Mouse (Mus musculus) intestine, embryonic 16.5 days (tissue): ENCODE measurements at regions not wholly inside any gene's neighbourhood (a gene's known extent, or its start where the extent isn't known, plus 50 kb on each side); places are given as distances from the start of the nearest gene placed in this dataset.

Experiments used
- ATAC-seq: fragments of 200-750 bp; cut with Nextera tagmentation; 2 replicates; pipeline ENCODE4 v1.8.0; 2017; ENCODE audit warnings: moderate TSS enrichment, moderate library complexity
- H3K27ac ChIP-seq: fragments of 300-500 bp; sonication (generic); 2 replicates; pipeline ENCODE4 v1.5.1; 2014; ENCODE audit warnings: mild to moderate bottlenecking, low read length
- H3K27me3 ChIP-seq: fragments of 300-500 bp; sonication (generic); replicated peaks from 2 replicates; pipeline ENCODE4 v1.6.1; 2014; ENCODE audit warnings: low read length, control low read depth, mixed read lengths; ENCODE audit not compliant: control insufficient read depth, insufficient read depth
- H3K36me3 ChIP-seq: fragments of 300-500 bp; sonication (generic); 2 replicates; pipeline ENCODE4 v1.6.1; 2014; ENCODE audit warnings: low read length, control low read depth; ENCODE audit not compliant: control insufficient read depth, insufficient read depth
- H3K4me1 ChIP-seq: fragments of 300-500 bp; sonication (generic); 2 replicates; pipeline ENCODE4 v1.6.1; 2014; ENCODE audit warnings: low read length, control low read depth, mixed read lengths; ENCODE audit not compliant: control insufficient read depth, insufficient read depth
- H3K4me2 ChIP-seq: fragments of 300-500 bp; sonication (generic); 2 replicates; pipeline ENCODE4 v1.6.1; 2014; ENCODE audit warnings: low read depth, low read length, control low read depth
- H3K4me3 ChIP-seq: fragments of 300-500 bp; sonication (generic); 2 replicates; pipeline ENCODE4 v1.5.1; 2014; ENCODE audit warnings: mild to moderate bottlenecking, low read length
- H3K9ac ChIP-seq: fragments of 300-500 bp; sonication (generic); 2 replicates; pipeline ENCODE4 v1.6.1; 2014; ENCODE audit warnings: low read depth, low read length
- H3K9me3 ChIP-seq: fragments of 300-500 bp; sonication (generic); 2 replicates; pipeline ENCODE4 v1.6.1; 2016; ENCODE audit warnings: low read length, control low read depth; ENCODE audit not compliant: control insufficient read depth
- WGBS: fragments of 180-500 bp; shearing (Covaris S2); extraction: QIAGEN DNeasy Blood & Tissue Kit; methylation state at CpG from one replicate; pipeline ENCODE4 v1.1.7; 2014; 5-methylcytosine and 5-hydroxymethylcytosine counted together

DNA sequence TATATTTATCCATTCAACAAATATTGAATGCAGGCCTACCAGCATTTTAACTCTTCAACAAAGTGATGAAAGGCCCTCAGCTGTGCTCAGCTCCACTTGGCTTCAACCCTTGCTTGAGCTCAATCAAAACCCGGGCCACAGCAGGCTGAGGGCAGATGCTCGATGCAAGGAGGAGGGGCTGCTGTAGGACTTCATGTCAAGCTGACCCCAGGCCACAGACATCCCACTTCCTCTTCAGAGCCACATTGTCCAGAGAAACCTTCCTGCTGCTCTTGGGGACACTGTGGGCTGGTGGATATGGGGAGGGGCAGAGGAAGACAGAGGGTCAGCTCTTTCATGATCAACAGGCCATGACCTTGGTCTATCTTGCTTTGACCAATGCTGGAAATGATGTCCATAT, 299.7 kb downstream of the Bcl11a start:
- no peak overlapping the region for H3K4me2 ChIP-seq
- no peaks in the 10 kb centered on the region for H3K27me3 ChIP-seq
- WGBS, result 54% methylated on average over 2 of the region's 2 CpGs
- no peak overlapping the region for H3K27ac ChIP-seq
- H3K4me1 ChIP-seq, result peaks cover 5% of the 10 kb centered on the region; the same call in 1 of the 2 replicates
- ATAC-seq, result no peak
- H3K9ac ChIP-seq, result no peak overlapping the region
- no peaks in the 10 kb centered on the region for H3K36me3 ChIP-seq
- no peaks in the 10 kb centered on the region for H3K9me3 ChIP-seq
- no peak overlapping the region for H3K4me3 ChIP-seq

GRCm38 (mm10) chr11:24390578-24390977, 312.7 kb downstream of the Bcl11a start:
- Histone ChIP-seq H3K9ac (no peak overlapping the region), H3K36me3 (no peaks in the 10 kb centered on the region), H3K27me3 (no peaks in the 10 kb centered on the region), H3K9me3 (no peaks in the 10 kb centered on the region), H3K4me2 (no peak overlapping the region), H3K4me1 (no peaks in the 10 kb centered on the region), H3K4me3 (no peak overlapping the region), H3K27ac (no peak overlapping the region)
- ATAC-seq, result no peak
- 73% methylated on average over 5 of the region's 5 CpGs for WGBS

DNA sequence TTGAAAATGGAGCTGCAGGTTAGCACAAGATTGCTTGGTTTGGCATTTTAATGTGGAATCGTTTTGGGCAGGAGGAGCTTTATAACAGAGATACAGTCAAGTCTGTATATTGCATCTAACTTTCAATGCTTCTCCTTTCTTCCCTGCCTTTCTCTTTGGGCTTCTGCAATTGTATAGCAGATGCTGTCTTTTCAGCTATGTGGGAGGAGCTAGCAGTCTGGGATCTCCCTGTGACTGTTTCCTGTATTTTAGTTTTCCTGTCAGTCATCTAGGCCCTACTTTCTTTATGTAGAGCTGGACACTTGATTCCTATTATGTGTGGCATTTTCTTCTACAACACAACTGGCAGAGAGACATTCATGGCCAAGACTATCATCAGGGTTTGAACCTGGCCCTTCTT, 313.5 kb downstream of the Bcl11a start:
- no peak overlapping the region for H3K27ac ChIP-seq
- H3K36me3 ChIP-seq, result no peaks in the 10 kb centered on the region
- no peak overlapping the region for H3K9ac ChIP-seq
- no peaks in the 10 kb centered on the region for H3K27me3 ChIP-seq
- ATAC-seq, result no peak
- H3K9me3 ChIP-seq, result no peaks in the 10 kb centered on the region
- no peak overlapping the region for H3K4me2 ChIP-seq
- H3K4me1 ChIP-seq, result no peaks in the 10 kb centered on the region
- WGBS, result 75% methylated on average over 1 of the region's 1 CpGs
- H3K4me3 ChIP-seq, result no peak overlapping the region

GRCm38 (mm10) chr11:24395478-24395877, 317.6 kb downstream of the Bcl11a start:
- no peaks in the 10 kb centered on the region for H3K36me3 ChIP-seq
- H3K4me3 ChIP-seq, result no peak overlapping the region
- no peak for ATAC-seq
- no peak overlapping the region for H3K27ac ChIP-seq
- no peaks in the 10 kb centered on the region for H3K27me3 ChIP-seq
- no peaks in the 10 kb centered on the region for H3K4me1 ChIP-seq
- H3K4me2 ChIP-seq, result no peak overlapping the region
- 81% methylated on average over 2 of the region's 2 CpGs for WGBS
- no peak overlapping the region for H3K9ac ChIP-seq
- H3K9me3 ChIP-seq, result no peaks in the 10 kb centered on the region

GRCm38 (mm10) chr11:24396911-24397310, 319.1 kb downstream of the Bcl11a start:
- Histone ChIP-seq H3K9ac (no peak overlapping the region), H3K4me3 (no peak overlapping the region), H3K27ac (no peak overlapping the region), H3K36me3 (no peaks in the 10 kb centered on the region), H3K9me3 (no peaks in the 10 kb centered on the region), H3K27me3 (no peaks in the 10 kb centered on the region), H3K4me1 (no peaks in the 10 kb centered on the region), H3K4me2 (no peak overlapping the region)
- ATAC-seq, result no peak
- 87% methylated on average over 5 of the region's 5 CpGs for WGBS

GRCm38 (mm10) chr11:24397710-24398109, 319.9 kb downstream of the Bcl11a start:
- 73% methylated on average over 1 of the region's 1 CpGs for WGBS
- Histone ChIP-seq H3K4me2 (no peak overlapping the region), H3K4me1 (no peaks in the 10 kb centered on the region), H3K27ac (no peak overlapping the region), H3K9me3 (no peaks in the 10 kb centered on the region), H3K27me3 (no peaks in the 10 kb centered on the region), H3K9ac (no peak overlapping the region), H3K4me3 (no peak overlapping the region), H3K36me3 (no peaks in the 10 kb centered on the region)
- peak; percentile 76 for ATAC-seq

- no peak for ATAC-seq
- Histone ChIP-seq H3K4me1 (no peaks in the 10 kb centered on the region), H3K9me3 (no peaks in the 10 kb centered on the region), H3K9ac (no peak overlapping the region), H3K36me3 (no peaks in the 10 kb centered on the region), H3K4me2 (no peak overlapping the region), H3K27ac (no peak overlapping the region), H3K27me3 (no peaks in the 10 kb centered on the region), H3K4me3 (no peak overlapping the region)
- WGBS, result 68% methylated on average over 3 of the region's 3 CpGs
These were observed 323.3 kb downstream of the Bcl11a start for GRCm38 (mm10) chr11:24401151-24401550.

DNA sequence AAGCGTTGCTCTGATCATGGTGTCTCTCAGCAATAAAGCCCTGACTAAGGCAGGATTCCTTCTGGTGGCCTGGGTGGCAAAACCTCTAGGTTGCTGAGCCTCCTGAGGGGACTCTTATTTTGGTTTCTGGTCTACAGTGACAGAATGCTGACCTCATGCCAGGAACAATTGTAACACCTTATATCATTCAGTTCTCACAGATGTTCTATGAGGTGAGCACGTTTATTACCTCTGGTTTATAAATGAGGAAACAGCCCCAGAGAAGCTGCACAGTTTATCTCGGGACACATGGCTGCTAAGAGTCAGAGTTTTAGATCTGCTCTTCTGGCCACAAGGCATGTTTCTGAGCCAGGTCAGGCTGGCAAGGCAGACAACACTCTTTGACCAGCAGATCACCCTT, 324.3 kb downstream of the Bcl11a start:
- Histone ChIP-seq H3K4me3 (no peak overlapping the region), H3K36me3 (no peaks in the 10 kb centered on the region), H3K9ac (no peak overlapping the region), H3K4me2 (no peak overlapping the region), H3K27me3 (no peaks in the 10 kb centered on the region), H3K9me3 (no peaks in the 10 kb centered on the region), H3K4me1 (no peaks in the 10 kb centered on the region), H3K27ac (no peak overlapping the region)
- 38% methylated on average over 3 of the region's 3 CpGs for WGBS
- ATAC-seq, result peak; percentile 38; the same call in 1 of the 2 replicates

GRCm38 (mm10) chr11:24414804-24415203, 336.9 kb downstream of the Bcl11a start:
- ATAC-seq, result no peak
- H3K9me3 ChIP-seq, result 0 out of 2 replicates have a peak, but pooled peaks cover 3% of the 10 kb centered on the region
- H3K4me2 ChIP-seq, result no peak overlapping the region
- H3K27me3 ChIP-seq, result no peaks in the 10 kb centered on the region
- no peak overlapping the region for H3K4me3 ChIP-seq
- no peak overlapping the region for H3K9ac ChIP-seq
- H3K36me3 ChIP-seq, result no peaks in the 10 kb centered on the region
- H3K27ac ChIP-seq, result no peak overlapping the region
- no peaks in the 10 kb centered on the region for H3K4me1 ChIP-seq

GRCm38 (mm10) chr11:24422066-24422775, 344.4 kb downstream of the Bcl11a start:
- Histone ChIP-seq H3K27ac (no peak overlapping the region), H3K36me3 (no peaks in the 10 kb centered on the region), H3K4me2 (no peak overlapping the region), H3K27me3 (no peaks in the 10 kb centered on the region), H3K4me3 (no peak overlapping the region), H3K4me1 (no peaks in the 10 kb centered on the region), H3K9ac (no peak overlapping the region), H3K9me3 (0 out of 2 replicates have a peak, but pooled peaks cover 3% of the 10 kb centered on the region)
- WGBS, result 80% methylated on average over 10 of the region's 10 CpGs
- ATAC-seq, result no peak
